Comparison of ENCODE assay signal across 8 mouse cellular contexts in genomic region chr2:58175392-58176291, GRCm38 (mm10). TPM values are rescaled to one million over a fixed set of nuclear protein-coding genes. Genes with fewer than 3 reads are reported as not detected.
A peak's percentile ranks its signal among the peaks of the same experiment; 100 is the strongest.
DNase-seq lines count a peak whose midpoint lies in the region; ATAC-seq lines count a peak whose summit lies in the region.

No protein-coding gene starts in this region.

- peak; percentile 52 for DNase-seq in heart, adult 8-10 months (ENCODE audit: low spot score)
- no peak for DNase-seq in heart, adult 11 months
- DNase-seq in adrenal gland, postnatal 25 days, result peak; percentile 51
- DNase-seq in gastrocnemius, postnatal 14 days, result peak; percentile 14
- DNase-seq in kidney, postnatal 36 days, result peak; percentile 76 to 83
- no peak for DNase-seq in c-Kit-positive CD71-positive TER-119-positive erythroid progenitor cells, embryonic 14.5 days (ENCODE audit: low spot score)

- ATAC-seq in inflammation-experienced regulatory T-cells, adult 6 months, result no peak
- ATAC-seq in erythroid progenitor cell, adult 5-6 weeks (replicated peaks; ENCODE audit: low FRiP score, poor library complexity, severe bottlenecking), result no peak

- intact Hi-C loops in gastrocnemius, postnatal 14 days (cut with DNase I; ENCODE audit: low total_unique reads), result no loop called here

RNA-seq across cellular contexts. Expression of gene Cytip, which starts 19.7 kb away (rescaled TPM):
- total RNA-seq in heart, adult 8-10 months (2022), result 1 to 10 TPM in 2 of 4 experiments, under 1 TPM in 2; 0.54 to 3.1 (median 0.95) TPM
- 10.7 and 15.0 TPM in 2 replicates for total RNA-seq in adrenal gland, postnatal 25 days (2021)
- under 1 TPM; 0.13 to 0.37 TPM for total RNA-seq in gastrocnemius, postnatal 14 days (2021)
- polyA plus RNA-seq in inflammation-experienced regulatory T-cells, adult 6 months (2017; shearing (Covaris generic)), result 100 to 1,000 TPM; 325 to 394 (median 384) TPM
- 15.9 and 16.3 TPM in 2 replicates for total RNA-seq in erythroid progenitor cell, adult 5-6 weeks (2015; ENCODE audit: low replicate concordance)
- 21.9 and 32.7 TPM in 2 replicates for total RNA-seq in erythroid progenitor cell, adult 5-6 weeks (2017; ENCODE audit: low replicate concordance)

Comparison
In these comparisons a context has a peak if more than half of its experiments do, and no peak if none do; other contexts are left out.
1. DNase-seq: peak in heart, adult 8-10 months (single experiment), adrenal gland, postnatal 25 days (single experiment), gastrocnemius, postnatal 14 days (single experiment) and kidney, postnatal 36 days (2 of 2); none in heart, adult 11 months (single experiment) and c-Kit-positive CD71-positive TER-119-positive erythroid progenitor cells, embryonic 14.5 days (single experiment).